Mouse (Mus musculus): Measurements from ENCODE around the gene Tspoap1. TPM values are rescaled to one million over a fixed set of nuclear protein-coding genes. Genes with fewer than 3 reads are reported as not detected.

The Tspoap1 gene
- 0.62 and 11.0 TPM in 2 replicates for polyA plus RNA-seq (2012; rRNA removed; ENCODE audit: low replicate concordance)

GRCm38 (mm10) chr11:87760301-87761081 lies at the start of gene Tspoap1:
Gene Tspoap1, plus strand, starts transcription at chr11:87760541.

GRCm38 (mm10) chr11:87737175-87737740 lies 23.1 kb upstream of the Tspoap1 start, which contains the start of gene Supt4a:
Gene Supt4a, plus strand, starts transcription at chr11:87737552.

GRCm38 (mm10) chr11:87793460-87793859 lies 33.1 kb downstream of the Tspoap1 start, which contains the start of gene Mpo:
Gene Mpo, plus strand, starts transcription at chr11:87793581.

GRCm38 (mm10) chr11:87828239-87828900 lies 68.0 kb downstream of the Tspoap1 start, which contains the start of gene Lpo:
Gene Lpo, minus strand, starts transcription at chr11:87828289.

Other genes with a start within 250 kb of the Tspoap1 start
- gene Gm11492, start 193.9 kb upstream of the Tspoap1 start, polyA plus RNA-seq (2012; rRNA removed; ENCODE audit: low replicate concordance): 0.14 TPM in 1 of 2 replicates, not detected in the other
- 34.7 and 112 TPM in 2 replicates for gene Sept4, start 191.6 kb upstream of the Tspoap1 start, polyA plus RNA-seq (2012; rRNA removed; ENCODE audit: low replicate concordance)
- gene Mtmr4, start 168.4 kb upstream of the Tspoap1 start, polyA plus RNA-seq (2012; rRNA removed; ENCODE audit: low replicate concordance): 14.9 and 41.4 TPM in 2 replicates
- gene Hsf5, start 143.4 kb upstream of the Tspoap1 start, polyA plus RNA-seq (2012; rRNA removed; ENCODE audit: low replicate concordance): 0.09 TPM in 1 of 2 replicates, not detected in the other
- gene Rnf43, start 97.8 kb upstream of the Tspoap1 start, polyA plus RNA-seq (2012; rRNA removed; ENCODE audit: low replicate concordance): 0.42 and 11.4 TPM in 2 replicates
- 88.8 and 95.3 TPM in 2 replicates for gene Supt4a, start 23.0 kb upstream of the Tspoap1 start, polyA plus RNA-seq (2012; rRNA removed; ENCODE audit: low replicate concordance)
- 0.52 and 1.3 TPM in 2 replicates for gene Mpo, start 33.0 kb downstream of the Tspoap1 start, polyA plus RNA-seq (2012; rRNA removed; ENCODE audit: low replicate concordance)
- gene Lpo, start 67.7 kb downstream of the Tspoap1 start, polyA plus RNA-seq (2012; rRNA removed; ENCODE audit: low replicate concordance): 0.04 and 0.27 TPM in 2 replicates
- 12.7 and 22.3 TPM in 2 replicates for gene Mks1, start 92.7 kb downstream of the Tspoap1 start, polyA plus RNA-seq (2012; rRNA removed; ENCODE audit: low replicate concordance)
- 0.36 TPM in 1 of 2 replicates, not detected in the other for gene Epx, start 115.0 kb downstream of the Tspoap1 start, polyA plus RNA-seq (2012; rRNA removed; ENCODE audit: low replicate concordance)
- not detected in 2 replicates for gene Olfr462, start 131.7 kb downstream of the Tspoap1 start, polyA plus RNA-seq (2012; rRNA removed; ENCODE audit: low replicate concordance)
- not detected in 2 replicates for gene Olfr463, start 136.8 kb downstream of the Tspoap1 start, polyA plus RNA-seq (2012; rRNA removed; ENCODE audit: low replicate concordance)
- gene Olfr464, start 160.4 kb downstream of the Tspoap1 start, polyA plus RNA-seq (2012; rRNA removed; ENCODE audit: low replicate concordance): not detected in 2 replicates
- 99.5 and 124 TPM in 2 replicates for gene Dynll2, start 227.0 kb downstream of the Tspoap1 start, polyA plus RNA-seq (2012; rRNA removed; ENCODE audit: low replicate concordance)

Measured in subcutaneous adipose tissue, adult 2 months (tissue).